In genomic region chr14:34208651-34209050, GRCm38 (mm10) we compare ENCODE assay signal across 9 mouse cellular contexts. TPM values are rescaled to one million over a fixed set of nuclear protein-coding genes. Genes with fewer than 3 reads are reported as not detected.
DNase-seq lines count a peak whose midpoint lies in the region; ATAC-seq and TF ChIP-seq lines count a peak whose summit lies in the region.
"Had no signal": no experiment of that assay in that cellular context is flagged by ENCODE, and none has a peak within 500 bp of the region (broad histone marks: within the 10 kb centered on the region; RNA-seq: fewer than 3 reads in every experiment).

No protein-coding gene starts in this region.

- H3K36me3 ChIP-seq in embryonic facial prominence, embryonic 14.5 days (ENCODE audit: control insufficient read depth, insufficient read depth, low read length) = no peaks in the 10 kb centered on the region
- H3K36me3 ChIP-seq in forebrain, embryonic 15.5 days = no peaks in the 10 kb centered on the region
- H3K36me3 ChIP-seq: limb, embryonic 15.5 days had no signal

- H3K27ac ChIP-seq in layer of hippocampus, adult 2 months = no peak overlapping the region
- H3K27ac ChIP-seq in embryonic facial prominence, embryonic 14.5 days (replicated peaks; ENCODE audit: low read depth, low read length) = no peak overlapping the region
- H3K27ac ChIP-seq in forebrain, embryonic 15.5 days (replicated peaks) = no peak overlapping the region
- H3K27ac ChIP-seq: limb, embryonic 15.5 days had no signal

- no peaks in the 10 kb centered on the region for H3K9me3 ChIP-seq in embryonic facial prominence, embryonic 14.5 days (ENCODE audit: control insufficient read depth, low read length)
- H3K9me3 ChIP-seq in forebrain, embryonic 15.5 days = no peaks in the 10 kb centered on the region
- H3K9me3 ChIP-seq: limb, embryonic 15.5 days had no signal

- no peak overlapping the region for H3K4me2 ChIP-seq in embryonic facial prominence, embryonic 14.5 days (ENCODE audit: low read depth, low read length)
- no peak overlapping the region for H3K4me2 ChIP-seq in forebrain, embryonic 15.5 days (replicated peaks)
- H3K4me2 ChIP-seq: limb, embryonic 15.5 days had no signal

- no peaks in the 10 kb centered on the region for H3K27me3 ChIP-seq in embryonic facial prominence, embryonic 14.5 days (replicated peaks; ENCODE audit: control insufficient read depth, insufficient read depth, low read length)
- H3K27me3 ChIP-seq in forebrain, embryonic 15.5 days = no peaks in the 10 kb centered on the region
- H3K27me3 ChIP-seq: limb, embryonic 15.5 days had no signal

- H3K4me1 ChIP-seq in embryonic facial prominence, embryonic 14.5 days (ENCODE audit: control insufficient read depth, insufficient read depth, low read length) = no peaks in the 10 kb centered on the region
- H3K4me1 ChIP-seq in forebrain, embryonic 15.5 days = no peaks in the 10 kb centered on the region
- H3K4me1 ChIP-seq: limb, embryonic 15.5 days had no signal

- peak; percentile 36 to 58 for DNase-seq in adrenal gland, adult 18-20 months (ENCODE audit: low spot score in 2 of 2)
- DNase-seq in adrenal gland, adult 8-10 months = no peak
- peak; percentile 32 to 62 for DNase-seq in layer of hippocampus, adult 2 months (ENCODE audit: low spot score in 2 of 2)
- no peak for DNase-seq in layer of hippocampus, postnatal 36 days
- peak; percentile 72 for DNase-seq in NIH3T3 (ENCODE audit: low read depth)
- DNase-seq in embryonic facial prominence, embryonic 14.5 days (ENCODE audit: low spot score) = peak; percentile 72

- ATAC-seq in embryonic facial prominence, embryonic 14.5 days (ENCODE audit: low read depth) = no peak
- ATAC-seq in megakaryocyte progenitor cell, adult 5-6 weeks (replicated peaks; ENCODE audit: poor library complexity) = peak; percentile 58; the same call in 1 of the 2 replicates
- no peak for ATAC-seq in forebrain, embryonic 15.5 days (replicated peaks)

- no peak overlapping the region for H3K9ac ChIP-seq in embryonic facial prominence, embryonic 14.5 days (ENCODE audit: low read depth, low read length)
- no peak overlapping the region for H3K9ac ChIP-seq in forebrain, embryonic 15.5 days (replicated peaks)
- H3K9ac ChIP-seq: limb, embryonic 15.5 days had no signal

- WGBS in embryonic facial prominence, embryonic 14.5 days = 45% methylated on average over 2 of the region's 2 CpGs
- WGBS in forebrain, embryonic 15.5 days = 51% methylated on average over 2 of the region's 2 CpGs

- TF ChIP-seq CTCF in layer of hippocampus, adult 2 months (conservative IDR thresholded peaks at IDR 0.05) = peak; percentile 78

- H3K4me3 ChIP-seq in layer of hippocampus, adult 2 months = no peak overlapping the region
- no peak overlapping the region for H3K4me3 ChIP-seq in embryonic facial prominence, embryonic 14.5 days (ENCODE audit: low read depth, low read length)
- no peak overlapping the region for H3K4me3 ChIP-seq in forebrain, embryonic 15.5 days
- H3K4me3 ChIP-seq: limb, embryonic 15.5 days had no signal

RNA-seq across cellular contexts. Expression of gene Gprin2, which starts 7.2 kb away (rescaled TPM):
- total RNA-seq in adrenal gland, adult 18-20 months (2021) = 1 to 10 TPM in 1 of 2 experiments, under 1 TPM in 1; 0.83 to 1.3 TPM
- 1 to 10 TPM; 3.6 to 7.1 (median 4.7) TPM for total RNA-seq in adrenal gland, adult 8-10 months (2022)
- total RNA-seq in layer of hippocampus, adult 2 months (2021) = 1 to 10 TPM; 1.3 to 2.6 TPM
- 1 to 10 TPM; 1.4 to 2.9 TPM for total RNA-seq in layer of hippocampus, postnatal 36 days (2021)
- 0.84 and 1.1 TPM in 2 replicates for polyA plus RNA-seq in embryonic facial prominence, embryonic 14.5 days (2014; fragmentation: Nextera tagmentation; extraction: Ambion mirVana)
- not detected in 2 replicates for total RNA-seq in megakaryocyte progenitor cell, adult 5-6 weeks (2015)
- total RNA-seq in megakaryocyte progenitor cell, adult 5-6 weeks (2017) = not detected in 2 replicates
- 3.8 and 3.9 TPM in 2 replicates for polyA plus RNA-seq in forebrain, embryonic 15.5 days (2015; fragmentation: Nextera tagmentation; extraction: Ambion mirVana)

RNA-seq across cellular contexts. Expression of gene Syt15, which starts 10.7 kb away (rescaled TPM):
- under 1 TPM; 0.16 to 0.27 TPM for total RNA-seq in adrenal gland, adult 18-20 months (2021)
- total RNA-seq in adrenal gland, adult 8-10 months (2022) = under 1 TPM; 0.15 to 0.38 (median 0.30) TPM
- under 1 TPM; 0.46 to 0.52 TPM for total RNA-seq in layer of hippocampus, adult 2 months (2021)
- under 1 TPM; 0.40 to 0.45 TPM for total RNA-seq in layer of hippocampus, postnatal 36 days (2021)
- polyA plus RNA-seq in embryonic facial prominence, embryonic 14.5 days (2014; fragmentation: Nextera tagmentation; extraction: Ambion mirVana) = 0.25 and 0.60 TPM in 2 replicates
- not detected in 2 replicates for total RNA-seq in megakaryocyte progenitor cell, adult 5-6 weeks (2015)
- not detected in 2 replicates for total RNA-seq in megakaryocyte progenitor cell, adult 5-6 weeks (2017)
- polyA plus RNA-seq in forebrain, embryonic 15.5 days (2015; fragmentation: Nextera tagmentation; extraction: Ambion mirVana) = 0.41 and 0.65 TPM in 2 replicates

RNA-seq across cellular contexts. Expression of gene Npy4r, which starts 56.4 kb away (rescaled TPM):
- total RNA-seq in adrenal gland, adult 18-20 months (2021) = under 1 TPM in 1 of 2 experiments, not detected in 1; 0.10 TPM
- under 1 TPM in 1 of 4 experiments, not detected in 3; 0.07 TPM for total RNA-seq in adrenal gland, adult 8-10 months (2022)
- not detected for total RNA-seq in layer of hippocampus, adult 2 months (2021)
- total RNA-seq in layer of hippocampus, postnatal 36 days (2021) = not detected
- 0.26 TPM in 1 of 2 replicates, not detected in the other for polyA plus RNA-seq in embryonic facial prominence, embryonic 14.5 days (2014; fragmentation: Nextera tagmentation; extraction: Ambion mirVana)
- total RNA-seq in megakaryocyte progenitor cell, adult 5-6 weeks (2015) = not detected in 2 replicates
- total RNA-seq in megakaryocyte progenitor cell, adult 5-6 weeks (2017) = not detected in 2 replicates
- polyA plus RNA-seq in forebrain, embryonic 15.5 days (2015; fragmentation: Nextera tagmentation; extraction: Ambion mirVana) = 0.04 and 0.05 TPM in 2 replicates
- polyA plus RNA-seq: limb, embryonic 15.5 days had no signal

Comparison
In these comparisons a context has a peak if more than half of its experiments do, and no peak if none do; other contexts are left out.
1. DNase-seq: peak in adrenal gland, adult 18-20 months (2 of 2), layer of hippocampus, adult 2 months (2 of 2), NIH3T3 (single experiment) and embryonic facial prominence, embryonic 14.5 days (single experiment); none in adrenal gland, adult 8-10 months (single experiment) and layer of hippocampus, postnatal 36 days (0 of 2).